Mouse (Mus musculus) olfactory bulb, adult 2 months (tissue): ENCODE measurements around the gene Psen1. TPM values are rescaled to one million over a fixed set of nuclear protein-coding genes. Genes with fewer than 3 reads are reported as not detected.

Experiments used
- H3K27ac ChIP-seq: fragments of 200-500 bp; 2 replicates; pipeline ENCODE4 v1.5.1; 2012; ENCODE audit warnings: low read depth, low read length; ENCODE audit not compliant: insufficient read depth
- H3K4me1 ChIP-seq: fragments of 200-500 bp; 2 replicates; pipeline ENCODE4 v1.6.1; 2012; ENCODE audit warnings: low read length; ENCODE audit not compliant: control insufficient read depth, insufficient read depth
- H3K4me3 ChIP-seq: fragments of 200-500 bp; 2 replicates; pipeline ENCODE4 v1.5.1; 2012; ENCODE audit warnings: mild to moderate bottlenecking, low read depth, low read length, moderate library complexity; ENCODE audit not compliant: insufficient read depth
- CTCF ChIP-seq: fragments of 200-500 bp; IDR thresholded peaks from 2 replicates; pipeline ENCODE4 v1.5.1; 2012; ENCODE audit warnings: low read depth, mild to moderate bottlenecking, low read length, moderate library complexity; ENCODE audit not compliant: insufficient read depth
- POLR2A ChIP-seq: fragments of 200-500 bp; IDR thresholded peaks from 2 replicates; pipeline ENCODE4 v1.6.1; 2012; ENCODE audit warnings: mild to moderate bottlenecking, low read depth, low read length, moderate library complexity; ENCODE audit not compliant: insufficient read depth
- WGBS: fragments of 180-500 bp; shearing (Covaris S2); methylation state at CpG from one replicate; pipeline ENCODE4 v1.1.7; 2018; 5-methylcytosine and 5-hydroxymethylcytosine counted together
- polyA plus RNA-seq: library from polyadenylated mRNA; stranded (reverse); fragments of >200 nt; gene quantifications from 2 replicates; pipeline ENCODE4 v1.2.4, GENCODE M21; 2012; ENCODE audit warnings: low replicate concordance; ENCODE audit not compliant: missing spikeins, insufficient read depth, insufficient read length

Gene Psen1
- polyA plus RNA-seq: not detected in 2 replicates

DNA sequence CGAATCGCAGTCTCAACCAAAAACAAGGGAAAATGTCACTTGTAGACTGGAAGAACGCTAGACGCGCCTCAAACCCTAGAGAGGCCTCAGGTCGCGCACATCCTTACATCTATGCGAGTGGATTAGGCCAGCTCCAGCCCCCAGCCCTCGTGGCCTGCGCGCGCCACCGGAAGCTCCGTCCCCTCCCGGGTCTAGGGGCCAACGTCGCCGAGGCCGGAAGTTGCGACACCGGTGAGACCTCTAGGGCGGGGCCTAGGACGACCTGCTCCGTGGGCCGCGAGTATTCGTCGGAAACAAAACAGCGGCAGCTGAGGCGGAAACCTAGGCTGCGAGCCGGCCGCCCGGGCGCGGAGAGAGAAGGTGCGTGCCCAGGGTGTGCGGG, at the start of gene Psen1:
Gene Psen1 (plus strand): TSS at position 219 of the 382 bp plus-strand sequence.
- Histone ChIP-seq H3K4me3 (peak within 1 kb of the TSS; percentile 84), H3K4me1 (0 out of 2 replicates have a peak, but pooled peaks cover 3% of the 10 kb centered on the region), H3K27ac (peak within 1 kb of the TSS; percentile 69)
- WGBS: under 1% methylated on average over 38 of the region's 38 CpGs
- TF ChIP-seq POLR2A: peak; percentile 89
- no peak for TF ChIP-seq CTCF

DNA sequence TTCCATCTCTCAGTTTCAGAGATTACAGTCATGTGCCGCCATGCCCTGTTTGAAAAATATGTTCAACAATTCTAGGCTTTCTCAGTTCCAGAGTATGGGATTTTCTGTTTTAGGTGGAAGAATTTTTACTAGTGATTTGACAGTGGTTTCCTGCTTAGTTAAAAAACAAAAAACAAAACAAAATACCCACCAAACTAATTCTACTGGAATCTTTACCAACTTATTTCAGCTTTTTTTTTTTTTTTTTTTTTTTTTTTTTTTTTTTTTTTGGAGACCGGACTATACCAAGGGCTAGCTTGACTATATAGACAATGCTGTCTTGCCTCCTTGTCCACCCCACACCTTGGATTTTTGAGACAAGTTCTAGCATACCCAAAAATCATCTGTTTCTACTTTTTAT, 46.7 kb upstream of the Psen1 start:
- Histone ChIP-seq H3K4me1 (no peaks in the 10 kb centered on the region), H3K27ac (no peak overlapping the region), H3K4me3 (no peak overlapping the region)
- no peak for TF ChIP-seq CTCF
- no peak for TF ChIP-seq POLR2A
- 97% methylated on average over 2 of the region's 2 CpGs for WGBS

DNA sequence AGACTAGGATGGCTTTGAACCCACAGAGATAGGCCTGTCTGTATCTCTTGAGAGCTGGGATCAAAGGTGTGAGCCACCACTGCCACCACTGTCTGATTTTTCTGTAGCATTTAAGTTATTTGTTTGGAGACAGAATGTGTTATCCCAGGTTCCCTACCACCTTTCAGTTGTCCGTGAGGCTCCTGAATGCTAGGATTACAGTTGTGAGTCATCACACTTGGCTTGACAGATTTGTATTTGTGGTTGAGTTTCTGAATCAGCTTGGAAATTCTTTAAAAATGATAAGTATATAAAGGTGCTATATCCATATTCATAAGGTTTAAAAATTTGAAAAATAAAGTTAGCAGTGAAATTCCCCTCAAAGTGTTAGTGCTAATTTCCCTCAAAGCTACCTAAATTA, 44.8 kb upstream of the Psen1 start:
- TF ChIP-seq POLR2A (no peak), CTCF (no peak)
- WGBS: 62% methylated on average over 1 of the region's 1 CpGs
- no peak overlapping the region for H3K27ac ChIP-seq
- no peaks in the 10 kb centered on the region for H3K4me1 ChIP-seq
- H3K4me3 ChIP-seq: no peak overlapping the region

DNA sequence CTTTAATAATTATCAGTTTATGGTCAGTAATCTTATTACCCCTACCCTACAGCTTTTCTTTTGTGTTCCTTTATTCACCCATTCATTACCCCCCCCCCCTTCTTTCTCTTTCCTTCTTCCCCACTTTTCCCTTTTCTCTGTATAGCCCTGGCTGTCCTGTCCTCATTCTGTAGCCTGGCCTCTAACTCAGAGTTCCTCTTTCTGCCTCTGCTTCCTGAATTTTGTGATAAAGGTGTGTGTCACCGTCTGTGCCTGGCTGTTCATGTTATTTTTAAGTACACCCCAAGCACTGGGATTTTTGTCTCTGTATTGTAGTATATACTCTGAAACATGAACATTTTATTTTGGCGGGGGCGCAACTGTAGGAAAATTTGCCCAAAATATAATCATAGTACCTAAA, 37.6 kb upstream of the Psen1 start:
- WGBS: 88% methylated on average over 3 of the region's 3 CpGs
- TF ChIP-seq CTCF: no peak
- TF ChIP-seq POLR2A: no peak
- no peaks in the 10 kb centered on the region for H3K4me1 ChIP-seq
- H3K4me3 ChIP-seq: no peak overlapping the region
- no peak overlapping the region for H3K27ac ChIP-seq

DNA sequence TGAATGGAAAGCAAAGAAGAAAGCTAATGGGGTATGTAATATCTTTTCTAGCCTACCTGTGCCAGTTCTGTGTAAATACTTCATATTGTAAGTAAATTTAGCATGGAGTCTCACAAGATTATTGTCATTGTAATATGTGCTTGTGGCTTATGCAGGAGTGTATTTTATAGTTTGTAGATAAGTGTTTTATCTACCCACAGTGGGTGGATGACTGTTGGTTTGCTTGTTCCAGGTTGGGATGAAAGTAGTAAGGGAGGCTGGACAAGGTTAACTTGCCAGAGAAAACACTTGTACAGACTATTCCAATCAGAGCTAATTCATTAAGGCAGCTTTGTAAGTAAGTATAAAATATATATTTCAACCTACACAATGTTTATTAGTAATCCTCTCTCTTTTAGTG, 36.5 kb upstream of the Psen1 start:
- no peak overlapping the region for H3K4me3 ChIP-seq
- TF ChIP-seq CTCF (no peak), POLR2A (no peak)
- H3K4me1 ChIP-seq: no peaks in the 10 kb centered on the region
- H3K27ac ChIP-seq: no peak overlapping the region

DNA sequence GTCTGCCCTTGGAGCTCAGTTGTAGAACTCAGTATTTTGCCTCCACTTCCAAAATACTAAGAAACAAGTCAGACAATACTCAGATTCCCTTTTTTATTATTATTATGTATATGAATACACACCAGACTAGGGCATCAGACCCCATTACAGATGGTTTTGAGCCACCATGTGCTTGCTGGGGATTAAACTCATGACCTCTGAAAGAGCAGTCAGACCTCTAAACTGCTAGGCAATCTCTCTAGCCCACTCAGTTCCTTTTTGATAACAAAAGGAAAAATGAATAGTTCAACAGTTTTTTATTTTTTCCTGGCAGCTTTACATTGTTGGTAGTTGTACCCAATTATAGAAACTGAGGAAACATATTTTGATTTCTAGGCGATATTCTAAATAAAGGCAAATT, 2.5 kb upstream of the Psen1 start:
- no peak overlapping the region for H3K27ac ChIP-seq
- WGBS: 96% methylated on average over 1 of the region's 1 CpGs
- no peaks in the 10 kb centered on the region for H3K4me1 ChIP-seq
- TF ChIP-seq CTCF: no peak
- no peak for TF ChIP-seq POLR2A
- no peak overlapping the region for H3K4me3 ChIP-seq

DNA sequence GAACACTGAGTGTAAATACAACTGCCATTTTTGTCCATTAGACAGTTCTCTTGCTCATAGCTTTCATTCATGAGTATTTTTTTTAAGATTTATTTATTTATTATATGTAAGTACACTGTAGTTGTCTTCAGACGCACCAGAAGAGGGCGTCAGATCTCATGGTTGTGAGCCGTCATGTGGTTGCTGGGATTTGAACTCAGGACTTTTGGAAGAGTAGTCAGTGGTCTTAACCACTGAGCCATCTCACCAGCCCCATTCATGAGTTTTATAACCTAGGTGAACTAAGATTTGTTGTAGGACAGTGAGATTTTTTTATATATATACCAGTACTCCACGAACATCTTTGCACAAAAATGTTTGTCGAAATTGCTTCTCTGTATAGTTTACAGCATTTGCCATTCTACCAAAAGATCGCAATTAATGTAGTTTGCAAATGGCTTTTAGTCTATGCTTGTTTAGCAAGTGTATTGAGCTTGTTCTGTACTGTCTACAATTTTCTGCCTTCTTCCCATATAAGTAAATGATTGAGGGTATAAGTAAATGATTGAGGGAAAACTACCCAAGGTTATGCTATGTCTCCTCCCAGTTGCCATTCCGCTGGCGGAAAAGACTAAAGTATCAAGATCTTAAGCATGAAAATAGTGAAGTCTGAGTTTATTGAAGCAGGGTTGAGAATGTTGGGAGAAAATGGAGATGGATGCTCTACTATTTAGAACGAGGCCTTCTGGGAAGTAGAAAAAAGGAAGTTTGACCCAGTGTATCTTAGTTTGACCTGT, 1.2 kb upstream of the Psen1 start:
- Histone ChIP-seq H3K27ac (no peak overlapping the region), H3K4me3 (no peak overlapping the region), H3K4me1 (0 out of 2 replicates have a peak, but pooled peaks cover 3% of the 10 kb centered on the region)
- TF ChIP-seq POLR2A: no peak
- no peak for TF ChIP-seq CTCF
- WGBS: 95% methylated on average over 9 of the region's 9 CpGs

DNA sequence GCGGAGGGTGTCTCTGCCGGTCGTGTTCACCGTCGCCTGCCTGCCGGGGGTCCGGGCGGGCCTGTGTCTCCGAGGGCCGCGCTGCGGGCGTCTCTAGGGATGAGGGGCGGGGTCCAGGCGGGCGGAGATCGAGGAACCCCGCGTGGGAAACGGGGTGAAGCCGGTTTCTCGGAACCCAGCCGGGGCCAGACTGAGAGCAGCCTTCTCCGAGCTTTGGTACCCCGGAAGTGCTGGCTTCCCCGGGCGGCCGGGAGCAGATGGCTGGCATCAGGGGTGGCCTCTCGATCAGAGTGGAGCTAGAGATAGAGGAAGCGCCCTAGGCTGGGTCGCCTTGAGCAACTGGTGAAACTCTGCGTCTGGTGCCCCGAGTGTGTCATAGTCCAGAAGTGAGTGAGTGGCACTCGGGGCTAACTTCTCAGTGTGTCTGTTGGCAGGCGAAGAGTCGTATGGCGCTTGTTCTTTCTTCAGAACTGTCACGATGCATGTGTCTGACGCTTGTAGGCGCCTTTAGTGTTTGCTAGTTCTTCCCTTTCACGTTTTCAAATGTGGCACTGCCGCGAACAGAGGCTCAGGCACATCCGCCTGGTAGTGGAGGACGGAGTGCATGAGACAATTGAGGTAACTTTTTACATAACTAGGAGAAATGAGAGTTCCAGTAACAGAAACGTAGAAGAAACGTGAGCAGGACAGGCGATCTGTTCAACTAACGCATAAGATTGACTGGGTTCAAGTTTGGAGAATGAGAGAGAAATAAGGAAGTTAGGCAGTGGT, 549 bp downstream of the Psen1 start:
- TF ChIP-seq CTCF (no peak), POLR2A (no peak)
- under 1% methylated on average over 49 of the region's 49 CpGs for WGBS
- peak overlapping the region; percentile 69 for H3K27ac ChIP-seq
- 0 out of 2 replicates have a peak, but pooled peaks cover 3% of the 10 kb centered on the region for H3K4me1 ChIP-seq
- peak overlapping the region; percentile 84 for H3K4me3 ChIP-seq

DNA sequence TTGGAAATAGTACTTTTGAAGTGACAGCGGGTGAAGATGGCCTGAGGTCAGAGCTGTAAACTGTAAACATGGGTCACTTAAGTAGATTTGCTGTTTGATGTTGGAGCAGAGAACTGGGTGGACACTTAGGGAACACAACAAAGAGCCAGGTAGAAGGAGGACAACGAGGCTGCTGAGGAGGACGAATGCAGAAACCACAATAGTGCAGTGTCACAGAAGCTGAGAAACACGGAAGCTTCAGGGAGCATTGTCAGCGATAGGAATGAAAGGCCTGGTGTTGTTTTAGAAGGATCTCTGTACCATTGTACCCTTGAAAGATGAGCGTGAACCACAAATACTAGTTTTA, 1.1 kb downstream of the Psen1 start:
- Histone ChIP-seq H3K4me3 (peak overlapping the region; percentile 8; the same call in 1 of the 2 replicates), H3K4me1 (0 out of 2 replicates have a peak, but pooled peaks cover 3% of the 10 kb centered on the region), H3K27ac (no peak overlapping the region)
- WGBS: 25% methylated on average over 6 of the region's 6 CpGs
- TF ChIP-seq CTCF: no peak
- no peak for TF ChIP-seq POLR2A
